Mouse (Mus musculus): ENCODE data around the gene Maats1. TPM values are rescaled to one million over a fixed set of nuclear protein-coding genes. Genes with fewer than 3 reads are reported as not detected.

Maats1 gene
- polyA plus RNA-seq, 1 experiment from 2014 or later: 0.05 TPM

GRCm38 (mm10) chr16:38248331-38248961 lies 93.5 kb downstream of the Maats1 start:
- 30% methylated on average over 13 of the region's 13 CpGs for WGBS (ENCODE audit: insufficient replicate concordance)

More at GRCm38 (mm10) chr16:38248331-38248961, 93.5 kb downstream of the Maats1 start:
- no peaks in the 10 kb centered on the region for H3K9me3 ChIP-seq (replicated peaks)
- no peaks in the 10 kb centered on the region; the same call in 1 of the 2 replicates for H3K27me3 ChIP-seq (replicated peaks)
- ATAC-seq: no peak
- no peaks in the 10 kb centered on the region for H3K36me3 ChIP-seq
- H3K27ac ChIP-seq: no peak overlapping the region
- H3K9ac ChIP-seq: no peak overlapping the region
- H3K4me3 ChIP-seq: no peak overlapping the region
- no peak overlapping the region for H3K4me2 ChIP-seq
- H3K4me1 ChIP-seq: no peaks in the 10 kb centered on the region

Other genes starting within 250 kb of the Maats1 start
- 1.4 and 1.8 TPM in 2 replicates for gene Nr1i2, start 47.3 kb downstream of the Maats1 start, polyA plus RNA-seq (2016; fragmentation: Nextera tagmentation; extraction: Ambion mirVana)
- 404 and 417 TPM in 2 replicates for gene Cox17, start 4.8 kb upstream of the Maats1 start, polyA plus RNA-seq (2016; fragmentation: Nextera tagmentation; extraction: Ambion mirVana)
- gene Gm21987, start 4.9 kb upstream of the Maats1 start, polyA plus RNA-seq (2016; fragmentation: Nextera tagmentation; extraction: Ambion mirVana): not detected in 2 replicates
- 20.3 and 24.8 TPM in 2 replicates for gene Popdc2, start 20.1 kb upstream of the Maats1 start, polyA plus RNA-seq (2016; fragmentation: Nextera tagmentation; extraction: Ambion mirVana)
- gene Pla1a, start 91.0 kb upstream of the Maats1 start, polyA plus RNA-seq (2016; fragmentation: Nextera tagmentation; extraction: Ambion mirVana): 3.4 TPM in 2 replicates
- gene Adprh, start 110.6 kb upstream of the Maats1 start, polyA plus RNA-seq (2016; fragmentation: Nextera tagmentation; extraction: Ambion mirVana): 50.8 and 53.5 TPM in 2 replicates
- gene Cd80, start 113.4 kb upstream of the Maats1 start, polyA plus RNA-seq (2016; fragmentation: Nextera tagmentation; extraction: Ambion mirVana): 0.12 and 0.19 TPM in 2 replicates
- gene Timmdc1, start 180.5 kb upstream of the Maats1 start, polyA plus RNA-seq (2016; fragmentation: Nextera tagmentation; extraction: Ambion mirVana): 19.7 and 19.9 TPM in 2 replicates
- gene Poglut1, start 208.1 kb upstream of the Maats1 start, polyA plus RNA-seq (2016; fragmentation: Nextera tagmentation; extraction: Ambion mirVana): 17.7 and 18.3 TPM in 2 replicates
- 41.3 and 48.6 TPM in 2 replicates for gene Tmem39a, start 216.6 kb upstream of the Maats1 start, polyA plus RNA-seq (2016; fragmentation: Nextera tagmentation; extraction: Ambion mirVana)